Mouse (Mus musculus) spleen, postnatal 14 days (tissue): ENCODE results near the gene Cfap97.
"Not testable (repeated sequence)": the region's sequence is repeated elsewhere in the genome, so short reads cannot be mapped to it uniquely, and the experiment has no call there.

Source experiments
- DNase-seq, 2 experiments: peaks; one replicate each; pipeline ENCODE4 v3.0.0; 2021 to 2022; ENCODE audit warnings: low spot score in 2 of 2

Gene Cfap97

DNA sequence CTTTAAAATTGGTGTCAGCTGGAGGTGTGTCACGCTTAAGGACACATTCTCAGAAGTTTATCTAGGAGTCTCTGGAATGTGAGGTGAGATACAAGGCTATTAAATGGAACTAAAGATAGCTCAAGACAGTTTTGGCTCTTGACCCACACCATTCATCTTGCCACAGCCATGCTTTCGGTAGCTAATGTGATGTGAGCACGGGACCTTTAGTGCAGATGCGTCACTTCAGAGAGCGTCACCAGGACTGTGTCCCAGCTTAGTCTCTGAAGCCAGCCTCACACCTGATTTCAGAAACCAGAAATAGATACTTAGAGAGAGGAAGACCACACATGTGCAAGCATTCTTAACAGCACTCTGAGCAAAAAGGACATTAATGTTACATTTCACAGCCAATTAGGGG, 75.1 kb downstream of the Cfap97 start:
- DNase-seq: no peak

- DNase-seq: not testable (repeated sequence)
Observed at GRCm38 (mm10) chr8:46231968-46232367, 80.4 kb downstream of the Cfap97 start.

- DNase-seq: no peak
Observed at GRCm38 (mm10) chr8:46232798-46233197, 81.2 kb downstream of the Cfap97 start.

- DNase-seq: no peak
Observed at GRCm38 (mm10) chr8:46234736-46235135, 83.2 kb downstream of the Cfap97 start.

DNA sequence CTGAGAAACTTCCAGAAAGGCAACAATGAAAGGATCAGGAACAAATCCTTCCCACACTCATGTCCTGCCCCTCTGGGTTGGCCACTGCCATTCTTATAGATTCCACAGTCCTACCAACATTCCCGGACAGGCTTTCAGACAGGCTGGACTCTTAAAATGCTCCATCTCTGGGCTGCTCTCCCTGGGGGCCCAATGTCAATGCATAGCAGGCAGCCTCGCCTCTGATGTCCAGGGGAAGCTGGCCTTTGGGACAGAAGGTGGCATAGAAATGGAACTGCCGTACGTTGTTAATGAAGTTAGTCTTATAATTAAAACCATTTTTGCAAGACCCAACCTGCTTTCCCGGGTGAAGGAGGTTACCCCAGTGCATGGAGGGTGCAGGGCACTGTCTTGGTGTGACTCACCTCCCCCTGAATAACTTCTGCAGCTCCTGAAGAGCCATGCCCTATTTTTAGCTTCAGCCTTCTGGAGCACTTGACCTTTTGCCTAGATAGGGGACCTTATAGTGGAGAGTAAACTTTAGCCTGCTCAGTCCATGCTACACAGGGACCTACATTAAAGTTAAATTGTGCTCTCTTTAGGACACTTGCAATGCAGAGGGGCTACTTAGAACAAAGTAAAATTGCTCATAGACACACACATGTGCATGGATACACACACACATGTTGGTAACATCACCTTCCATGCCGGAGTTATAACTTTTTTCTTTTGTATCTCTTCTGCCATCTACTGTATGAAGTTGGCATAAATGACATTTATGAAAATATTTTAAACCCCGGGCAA, 85.1 kb downstream of the Cfap97 start:
- no peak for DNase-seq

DNA sequence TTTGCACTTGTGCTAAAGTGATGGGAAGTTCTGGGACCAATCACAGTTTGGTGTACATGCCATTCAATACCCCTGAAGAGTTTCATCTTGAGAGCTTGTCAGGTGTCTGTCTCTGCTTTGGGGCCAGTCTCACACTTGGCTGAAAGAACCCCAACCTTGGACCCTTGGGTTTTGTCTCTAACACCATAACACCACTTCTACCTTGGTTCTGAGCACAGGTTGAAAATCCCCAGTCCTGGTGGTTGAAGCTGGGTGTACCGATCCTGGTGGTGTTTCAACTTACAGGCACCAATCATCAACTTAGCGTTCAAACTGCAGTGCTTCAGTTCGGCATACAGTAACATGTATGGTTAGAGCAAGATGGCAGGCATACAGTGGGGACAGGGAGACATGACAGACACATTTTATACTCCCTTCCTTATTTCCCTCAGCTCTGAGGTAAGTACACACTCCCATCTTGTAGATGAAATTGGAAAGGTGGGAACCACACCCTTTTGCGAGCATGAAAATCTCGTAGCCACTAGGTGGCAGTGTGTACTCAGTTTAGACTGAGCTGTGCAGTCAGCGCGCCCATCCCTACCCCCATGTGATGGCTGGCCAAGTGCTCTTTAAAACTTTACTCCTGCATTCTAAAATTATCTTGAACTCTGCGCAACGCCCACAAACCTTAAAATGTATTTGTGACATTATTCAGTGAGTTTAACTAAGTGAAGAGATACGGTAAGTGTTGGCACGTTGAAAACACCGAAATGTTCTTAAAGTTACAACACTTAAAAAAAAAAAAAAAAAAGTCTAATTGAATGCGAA, 90.2 kb downstream of the Cfap97 start:
- DNase-seq: peak; percentile 32 to 68

DNA sequence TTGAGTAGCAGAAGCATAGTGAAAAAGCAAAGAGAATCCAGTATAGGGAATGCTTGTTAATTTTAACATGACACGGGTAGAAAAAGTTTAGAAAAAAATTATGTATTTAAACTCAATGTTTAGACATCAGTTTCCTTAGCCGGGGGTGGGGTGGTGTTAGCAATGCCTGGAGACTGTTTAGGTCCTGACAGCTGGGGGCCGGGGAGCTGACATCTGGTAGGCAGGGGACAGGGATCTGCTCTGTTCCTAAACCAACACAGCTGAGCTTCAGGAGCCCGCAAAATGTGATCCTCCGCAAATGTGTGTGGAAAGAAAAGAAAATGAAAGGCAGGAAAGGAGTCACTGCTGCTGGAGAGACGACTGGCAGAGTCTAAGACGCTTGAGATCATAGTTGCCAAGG, 91.4 kb downstream of the Cfap97 start:
- no peak for DNase-seq
